Mouse (Mus musculus) olfactory bulb, adult 2 months (tissue): Measurements from ENCODE around the gene Fam126b. TPM values are rescaled to one million over a fixed set of nuclear protein-coding genes. Genes with fewer than 3 reads are reported as not detected.
"Not testable (repeated sequence)": the region's sequence is repeated elsewhere in the genome, so short reads cannot be mapped to it uniquely, and the experiment has no call there.

ENCODE experiments used
- H3K27ac ChIP-seq: fragments of 200-500 bp; 2 replicates; pipeline ENCODE4 v1.5.1; 2012; ENCODE audit warnings: low read depth, low read length; ENCODE audit not compliant: insufficient read depth
- H3K4me1 ChIP-seq: fragments of 200-500 bp; 2 replicates; pipeline ENCODE4 v1.6.1; 2012; ENCODE audit warnings: low read length; ENCODE audit not compliant: control insufficient read depth, insufficient read depth
- H3K4me3 ChIP-seq: fragments of 200-500 bp; 2 replicates; pipeline ENCODE4 v1.5.1; 2012; ENCODE audit warnings: mild to moderate bottlenecking, low read depth, low read length, moderate library complexity; ENCODE audit not compliant: insufficient read depth
- CTCF ChIP-seq: fragments of 200-500 bp; IDR thresholded peaks from 2 replicates; pipeline ENCODE4 v1.5.1; 2012; ENCODE audit warnings: low read depth, mild to moderate bottlenecking, low read length, moderate library complexity; ENCODE audit not compliant: insufficient read depth
- POLR2A ChIP-seq: fragments of 200-500 bp; IDR thresholded peaks from 2 replicates; pipeline ENCODE4 v1.6.1; 2012; ENCODE audit warnings: mild to moderate bottlenecking, low read depth, low read length, moderate library complexity; ENCODE audit not compliant: insufficient read depth
- WGBS: fragments of 180-500 bp; shearing (Covaris S2); methylation state at CpG from one replicate; pipeline ENCODE4 v1.1.7; 2018; 5-methylcytosine and 5-hydroxymethylcytosine counted together
- polyA plus RNA-seq: library from polyadenylated mRNA; stranded (reverse); fragments of >200 nt; gene quantifications from 2 replicates; pipeline ENCODE4 v1.2.4, GENCODE M21; 2012; ENCODE audit warnings: low replicate concordance; ENCODE audit not compliant: missing spikeins, insufficient read depth, insufficient read length

The Fam126b gene
- not detected in 2 replicates for polyA plus RNA-seq

DNA sequence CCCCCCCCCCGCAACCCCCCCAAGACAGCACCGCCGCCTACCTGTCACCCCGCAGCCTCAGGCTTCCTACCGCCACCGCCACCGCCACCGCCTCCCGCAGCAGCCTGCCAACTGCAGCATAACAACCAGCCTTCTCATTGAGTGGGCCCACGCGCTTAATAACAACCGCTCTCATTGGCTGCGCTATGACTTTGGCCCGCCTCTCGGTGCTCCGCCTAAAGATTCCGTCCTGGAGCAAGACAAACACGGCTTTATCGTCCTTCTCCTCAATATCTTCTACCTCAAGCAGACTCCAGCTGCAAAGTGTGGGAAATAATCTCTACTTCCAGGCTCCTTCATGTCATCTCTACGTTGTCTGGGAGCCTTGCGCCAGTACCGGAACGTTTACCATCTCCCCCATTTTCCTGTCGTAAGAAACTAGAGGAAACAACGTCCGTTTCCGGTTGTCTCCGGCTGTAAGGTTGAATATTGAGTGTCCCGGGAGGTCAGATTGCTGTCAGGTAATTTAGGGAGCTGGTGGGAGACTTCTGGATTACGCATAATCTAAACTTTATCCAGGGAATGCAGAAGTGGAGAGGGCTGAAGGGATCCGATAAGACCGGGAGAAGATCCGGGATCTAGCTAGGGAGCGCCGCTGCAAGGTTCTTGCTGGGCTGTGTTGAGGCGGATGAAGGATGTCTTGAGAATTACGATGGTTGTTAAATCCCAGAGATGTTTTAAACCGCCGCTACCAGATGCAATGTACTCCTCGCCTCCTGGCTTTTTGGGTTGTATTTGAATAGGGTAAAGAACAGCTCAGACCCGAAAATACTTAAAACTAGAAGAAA lies at the start of gene Fam126b, which contains the start of gene Ndufb3:
Gene Fam126b, minus strand, starts transcription at position 153 of the 827 bp plus-strand sequence.
Gene Ndufb3, plus strand, starts transcription at position 214 of the 827 bp plus-strand sequence.
- Histone ChIP-seq H3K4me1 (no peaks in the 10 kb centered on the region), H3K27ac (peak within 1 kb of the TSS; percentile 94), H3K4me3 (peak within 1 kb of the TSS; percentile 68)
- TF ChIP-seq CTCF (no peak), POLR2A (peak; percentile 60)
- under 1% methylated on average over 41 of the region's 41 CpGs for WGBS

- 51% methylated on average over 2 of the region's 2 CpGs for WGBS
- H3K27ac ChIP-seq, H3K4me1 ChIP-seq, H3K4me3 ChIP-seq: not testable (repeated sequence)
These were observed 42.7 kb upstream of the Fam126b start for GRCm38 (mm10) chr1:58628847-58629246.

GRCm38 (mm10) chr1:58621996-58622748 lies 36.0 kb upstream of the Fam126b start:
- 30% methylated on average over 7 of the region's 7 CpGs for WGBS
- no peak for TF ChIP-seq CTCF
- no peak for TF ChIP-seq POLR2A
- Histone ChIP-seq H3K4me1 (peaks cover 3% of the 10 kb centered on the region), H3K27ac (no peak overlapping the region), H3K4me3 (no peak overlapping the region)

DNA sequence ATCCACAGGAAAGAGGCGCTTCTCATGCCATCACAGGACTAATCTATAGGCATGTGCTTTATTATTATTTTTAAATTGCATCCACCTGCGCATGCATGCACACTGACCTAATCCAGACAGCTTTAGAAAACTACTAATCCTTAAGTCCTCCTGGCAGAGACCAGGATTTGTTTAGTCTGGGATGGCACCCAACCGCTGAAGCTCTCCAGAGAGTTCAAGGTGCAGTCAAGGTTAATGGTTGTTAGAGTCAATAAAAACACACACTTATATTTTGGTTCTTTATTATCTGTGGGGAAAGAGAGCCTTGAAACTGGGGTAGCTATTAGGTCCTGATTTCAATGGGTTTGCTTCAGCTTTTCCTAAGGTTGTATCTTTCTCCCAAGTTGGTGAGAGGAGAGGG lies 35.1 kb upstream of the Fam126b start:
- Histone ChIP-seq H3K27ac (no peak overlapping the region), H3K4me3 (no peak overlapping the region), H3K4me1 (peaks cover 3% of the 10 kb centered on the region)
- 92% methylated on average over 3 of the region's 3 CpGs for WGBS
- TF ChIP-seq POLR2A (no peak), CTCF (no peak)

DNA sequence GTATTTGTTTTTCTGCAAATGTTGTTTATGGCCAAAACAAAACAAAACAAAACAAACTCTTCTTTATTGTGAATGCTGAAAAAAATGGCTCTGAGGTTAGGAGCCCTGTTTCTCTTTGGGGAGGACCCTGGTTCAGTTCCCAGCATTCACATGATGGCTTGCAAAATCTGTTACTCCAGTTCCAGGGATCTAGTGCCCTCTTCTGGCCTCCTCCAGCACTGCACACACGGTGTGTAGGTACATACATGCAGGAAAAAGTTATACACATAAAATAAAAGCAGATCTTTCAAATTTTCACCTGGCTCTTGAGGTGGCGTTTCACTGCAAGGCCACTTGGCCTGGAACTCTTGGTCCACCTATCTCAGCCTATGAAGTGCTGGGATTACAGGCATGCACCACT lies 32.6 kb upstream of the Fam126b start:
- H3K27ac ChIP-seq, result no peak overlapping the region
- TF ChIP-seq POLR2A (no peak), CTCF (no peak)
- no peak overlapping the region for H3K4me3 ChIP-seq
- H3K4me1 ChIP-seq, result peaks cover 5% of the 10 kb centered on the region
- 87% methylated on average over 2 of the region's 2 CpGs for WGBS

- no peak overlapping the region for H3K4me3 ChIP-seq
- WGBS, result 58% methylated on average over 6 of the region's 6 CpGs
- peak overlapping the region; percentile 60; the same call in 1 of the 2 replicates for H3K27ac ChIP-seq
- TF ChIP-seq CTCF (no peak), POLR2A (no peak)
- H3K4me1 ChIP-seq, result peaks cover 5% of the 10 kb centered on the region
These were observed 32.0 kb upstream of the Fam126b start for GRCm38 (mm10) chr1:58617978-58618668.

DNA sequence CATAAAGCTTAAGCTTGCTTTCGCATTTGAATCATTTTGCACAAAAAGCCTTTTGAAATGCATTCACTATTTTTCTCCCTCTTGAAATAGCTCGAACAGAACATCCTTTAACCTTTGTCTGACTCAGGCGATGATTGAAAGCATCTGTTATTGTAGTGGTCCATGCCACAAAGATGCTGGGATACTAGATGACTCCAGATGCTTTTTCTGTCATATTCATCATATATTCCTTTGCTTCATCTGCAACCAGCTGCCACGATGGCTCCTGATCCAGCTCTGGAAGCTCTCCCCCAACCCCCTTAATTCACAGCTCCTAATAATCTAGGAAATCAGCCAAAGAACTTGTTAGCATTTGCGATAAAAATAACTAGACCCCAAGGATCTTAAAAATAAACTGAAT lies 31.0 kb upstream of the Fam126b start:
- Histone ChIP-seq H3K4me3 (no peak overlapping the region), H3K27ac (peak overlapping the region; percentile 51; the same call in 1 of the 2 replicates), H3K4me1 (peaks cover 5% of the 10 kb centered on the region)
- WGBS, result 26% methylated on average over 5 of the region's 5 CpGs
- TF ChIP-seq CTCF (no peak), POLR2A (no peak)

DNA sequence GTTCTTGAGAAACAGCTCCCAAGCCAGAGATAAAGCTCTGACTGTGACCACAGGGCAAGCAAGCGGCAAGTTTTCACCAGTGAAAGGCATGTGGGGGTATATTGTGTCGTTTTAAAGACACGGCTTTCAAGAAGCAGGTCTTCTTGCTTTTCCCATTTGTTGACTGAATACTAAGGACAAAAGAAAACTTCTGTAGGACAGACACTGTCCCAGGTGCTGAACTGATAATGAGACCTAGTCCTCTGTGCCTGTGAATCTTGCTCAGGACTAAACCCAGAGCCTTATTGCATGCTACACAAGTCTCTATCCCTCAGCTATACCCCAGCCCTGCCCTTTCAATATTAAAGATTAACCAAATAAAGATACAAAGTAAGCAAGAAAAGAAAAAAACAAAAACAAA lies 30.1 kb upstream of the Fam126b start:
- no peak for TF ChIP-seq CTCF
- no peak for TF ChIP-seq POLR2A
- WGBS, result 75% methylated on average over 3 of the region's 3 CpGs

More for the DNA sequence above, 30.1 kb upstream of the Fam126b start:
- Histone ChIP-seq H3K4me1 (peaks cover 5% of the 10 kb centered on the region), H3K27ac (no peak overlapping the region), H3K4me3 (no peak overlapping the region)
